In the genomic region with DNA sequence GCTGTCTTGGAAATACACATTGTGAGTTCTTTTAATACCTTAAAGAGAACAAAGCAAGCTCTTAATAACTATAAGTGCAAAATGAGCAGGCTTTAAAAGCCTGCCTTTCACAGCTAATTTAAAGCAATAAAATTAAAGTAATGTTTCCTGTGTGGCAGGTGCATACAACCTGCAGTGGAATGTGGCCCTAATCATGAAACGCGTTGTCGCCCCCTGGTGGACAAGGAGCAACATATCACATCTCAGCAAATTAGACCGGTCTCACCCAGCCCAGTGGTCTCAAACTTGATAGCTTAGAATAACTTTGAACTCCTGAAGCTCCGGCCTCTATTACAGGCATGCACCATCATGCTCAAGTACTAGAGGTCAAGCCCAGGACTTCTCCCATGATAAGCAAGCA, we compare ENCODE assay signal across 8 mouse cellular contexts. TPM values are rescaled to one million over a fixed set of nuclear protein-coding genes. Genes with fewer than 3 reads are reported as not detected.
DNase-seq lines count a peak whose midpoint lies in the region.

No protein-coding gene starts in this region.

- peak; percentile 64 to 90 for DNase-seq in adrenal gland, adult (ENCODE audit: inconsistent age in 2 of 2, low spot score in 1 of 2)
- no peak for DNase-seq in adrenal gland, adult 8-10 months
- DNase-seq in T-cell, adult 2 months (ENCODE audit: low spot score), result peak; percentile 81
- peak; percentile 55 to 70 for DNase-seq in cerebellum, postnatal 4 days (ENCODE audit: low spot score in 2 of 2)
- DNase-seq in heart, adult 8-10 months (ENCODE audit: low spot score), result peak; percentile 70
- peak; percentile 86 to 87 for DNase-seq in kidney, postnatal 4 days
- peak; percentile 85 for DNase-seq in lung, postnatal 36 days
- peak; percentile 70 for DNase-seq in skeletal muscle tissue, adult 2 months (ENCODE audit: low read depth, low spot score)

RNA-seq across cellular contexts. Expression of gene Rad9b, which starts 9.8 kb away (rescaled TPM):
- 1 to 10 TPM; 2.4 to 5.4 (median 4.5) TPM for total RNA-seq in adrenal gland, adult 8-10 months (2022)
- total RNA-seq in heart, adult 8-10 months (2022), result 1 to 10 TPM in 3 of 4 experiments, under 1 TPM in 1; 0.89 to 1.9 (median 1.3) TPM

RNA-seq across cellular contexts. Expression of gene Vps29, which starts 9.9 kb away (rescaled TPM):
- 100 to 1,000 TPM; 147 to 170 (median 156) TPM for total RNA-seq in adrenal gland, adult 8-10 months (2022)
- 100 to 1,000 TPM in 2 of 4 experiments, 10 to 100 TPM in 2; 91.9 to 113 (median 101) TPM for total RNA-seq in heart, adult 8-10 months (2022)

RNA-seq across cellular contexts. Expression of gene Gpn3, which starts 27.4 kb away (rescaled TPM):
- 10 to 100 TPM; 31.5 to 38.5 (median 35.0) TPM for total RNA-seq in adrenal gland, adult 8-10 months (2022)
- 10 to 100 TPM; 25.3 to 32.1 (median 30.4) TPM for total RNA-seq in heart, adult 8-10 months (2022)

RNA-seq across cellular contexts. Expression of gene Fam216a, which starts 27.9 kb away (rescaled TPM):
- total RNA-seq in adrenal gland, adult 8-10 months (2022), result 10 to 100 TPM; 31.1 to 45.8 (median 38.8) TPM
- total RNA-seq in heart, adult 8-10 months (2022), result 10 to 100 TPM; 11.6 to 14.3 (median 12.7) TPM

RNA-seq across cellular contexts. Expression of gene Arpc3, which starts 47.4 kb away (rescaled TPM):
- total RNA-seq in adrenal gland, adult 8-10 months (2022), result 100 to 1,000 TPM; 189 to 253 (median 205) TPM
- 10 to 100 TPM; 84.9 to 93.6 (median 88.1) TPM for total RNA-seq in heart, adult 8-10 months (2022)
